In the genomic region with DNA sequence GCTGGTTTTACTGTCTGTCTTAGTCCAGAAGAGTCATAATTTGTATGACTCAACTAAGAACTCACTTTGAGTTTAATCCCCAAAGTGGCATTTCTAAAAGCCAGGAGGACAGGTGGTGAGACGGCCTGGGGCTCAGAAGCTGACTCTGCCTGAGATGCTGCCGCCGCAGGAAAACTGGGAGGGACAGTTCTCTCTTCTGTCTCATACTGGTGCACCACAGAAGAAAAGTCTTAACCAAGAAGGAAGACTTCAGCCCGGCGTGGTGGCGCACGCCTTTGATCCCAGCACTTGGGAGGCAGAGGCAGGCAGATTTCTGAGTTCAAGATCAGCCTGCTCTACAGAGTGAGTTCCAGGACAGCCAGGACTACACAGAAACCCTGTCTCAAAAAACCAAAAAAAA, we compare ENCODE assay signal across 8 mouse cellular contexts. TPM values are rescaled to one million over a fixed set of nuclear protein-coding genes. Genes with fewer than 3 reads are reported as not detected.
A peak's percentile ranks its signal among the peaks of the same experiment; 100 is the strongest.
DNase-seq lines count a peak whose midpoint lies in the region; ATAC-seq and TF ChIP-seq lines count a peak whose summit lies in the region.

No protein-coding gene starts in this region.

- 91% methylated on average over 7 of the region's 7 CpGs for WGBS in kidney, adult 2 months
- WGBS in forebrain, embryonic 15.5 days = 85% methylated on average over 7 of the region's 7 CpGs
- 87% methylated on average over 7 of the region's 7 CpGs for WGBS in liver, embryonic 15.5 days (ENCODE audit: insufficient replicate concordance)

- no peak for DNase-seq in kidney, adult 2 months
- DNase-seq in kidney, adult 8-10 months = no peak
- no peak for DNase-seq in Patski (ENCODE audit: low read depth, low spot score)
- DNase-seq in right cerebral cortex, postnatal 10 days (ENCODE audit: low spot score in 2 of 2) = no peak
- DNase-seq in gastrocnemius, adult 18-20 months (ENCODE audit: low spot score) = no peak
- DNase-seq in right cerebral cortex, postnatal 25 days = no peak

- peaks cover 3% of the 10 kb centered on the region; the same call in 1 of the 2 replicates for H3K36me3 ChIP-seq in kidney, adult 2 months (ENCODE audit: control insufficient read depth, insufficient read depth, low read length)
- H3K36me3 ChIP-seq in forebrain, embryonic 15.5 days = peaks cover 42% of the 10 kb centered on the region
- peaks cover 45% of the 10 kb centered on the region for H3K36me3 ChIP-seq in liver, embryonic 15.5 days (replicated peaks)

- POLR2A ChIA-PET in Patski (lab: Charles Lee) = interaction anchor here (0.7 kb wide), 1 partner anchor 26 kb away, joined by 3 read pairs; no protein-coding TSS in a partner anchor

- in situ Hi-C loops in Patski (cut with MboI; ENCODE audit: low pct_unique_long_range_greater_than_20kb) = no loop called here

- H3K4me2 ChIP-seq in forebrain, embryonic 15.5 days (replicated peaks) = peak overlapping the region; percentile 51; the same call in 1 of the 2 replicates
- peak overlapping the region; percentile 83 for H3K4me2 ChIP-seq in liver, embryonic 15.5 days

- ATAC-seq in Patski = peak; percentile 1
- 0 out of 2 replicates have a peak, but pooled peaks have one; percentile 2 for ATAC-seq in forebrain, embryonic 15.5 days (replicated peaks)
- no peak for ATAC-seq in liver, embryonic 15.5 days (ENCODE audit: insufficient read depth)

- TF ChIP-seq CTCF in kidney, adult 2 months (conservative IDR thresholded peaks at IDR 0.05; ENCODE audit: insufficient read depth, insufficient read length, low read depth, low read length) = no peak
- TF ChIP-seq CTCF in Patski (IDR thresholded peaks at IDR 0.05) = no peak

- no peak for TF ChIP-seq POLR2A in kidney, adult 2 months (IDR thresholded peaks at IDR 0.05; ENCODE audit: low read depth, low read length)

- H3K9me3 ChIP-seq in forebrain, embryonic 15.5 days = no peaks in the 10 kb centered on the region
- no peaks in the 10 kb centered on the region for H3K9me3 ChIP-seq in liver, embryonic 15.5 days (replicated peaks)

- H3K4me1 ChIP-seq in kidney, adult 2 months (ENCODE audit: control insufficient read depth, insufficient read depth, low read length) = peaks cover 13% of the 10 kb centered on the region; the same call in 1 of the 2 replicates
- peaks cover 11% of the 10 kb centered on the region for H3K4me1 ChIP-seq in forebrain, embryonic 15.5 days
- H3K4me1 ChIP-seq in liver, embryonic 15.5 days (replicated peaks) = peaks cover 25% of the 10 kb centered on the region

- CTCF ChIA-PET in Patski (lab: Charles Lee) = no interaction called here

- no peak overlapping the region for H3K4me3 ChIP-seq in kidney, adult 2 months (ENCODE audit: insufficient read depth, low read depth, low read length)
- H3K4me3 ChIP-seq in forebrain, embryonic 15.5 days = no peak overlapping the region
- H3K4me3 ChIP-seq in liver, embryonic 15.5 days (replicated peaks) = peak overlapping the region; percentile 72

- peak overlapping the region; percentile 37 for H3K27ac ChIP-seq in kidney, adult 2 months (ENCODE audit: insufficient read depth, low read depth, low read length)
- peak overlapping the region; percentile 95 for H3K27ac ChIP-seq in forebrain, embryonic 15.5 days (replicated peaks)
- H3K27ac ChIP-seq in liver, embryonic 15.5 days (replicated peaks) = peak overlapping the region; percentile 92; the same call in 1 of the 2 replicates

- H3K9ac ChIP-seq in forebrain, embryonic 15.5 days (replicated peaks) = no peak overlapping the region
- peak overlapping the region; percentile 79; the same call in 1 of the 2 replicates for H3K9ac ChIP-seq in liver, embryonic 15.5 days

- H3K27me3 ChIP-seq in kidney, adult 2 months (replicated peaks; ENCODE audit: control insufficient read depth, insufficient read depth, low read length) = no peaks in the 10 kb centered on the region
- no peaks in the 10 kb centered on the region for H3K27me3 ChIP-seq in Patski
- no peaks in the 10 kb centered on the region for H3K27me3 ChIP-seq in forebrain, embryonic 15.5 days
- H3K27me3 ChIP-seq in liver, embryonic 15.5 days = no peaks in the 10 kb centered on the region

RNA-seq across cellular contexts. Expression of gene Eci1, which starts 0.5 kb away (rescaled TPM):
- polyA plus RNA-seq in kidney, adult 2 months (2012; rRNA removed) = 196 and 222 TPM in 2 replicates
- polyA plus RNA-seq in Patski (2021) = 106 TPM
- polyA plus RNA-seq in forebrain, embryonic 15.5 days (2015; fragmentation: Nextera tagmentation; extraction: Ambion mirVana) = 40.7 and 42.8 TPM in 2 replicates
- 81.2 and 92.2 TPM in 2 replicates for polyA plus RNA-seq in liver, embryonic 15.5 days (2015; fragmentation: Nextera tagmentation; extraction: Ambion mirVana)
- total RNA-seq in gastrocnemius, adult 18-20 months (2021) = 100 to 1,000 TPM; 158 to 163 TPM

RNA-seq across cellular contexts. Expression of gene Rnps1, which starts 11.5 kb away (rescaled TPM):
- polyA plus RNA-seq in kidney, adult 2 months (2012; rRNA removed) = 73.0 and 76.9 TPM in 2 replicates
- polyA plus RNA-seq in Patski (2021) = 98.5 TPM
- 360 and 364 TPM in 2 replicates for polyA plus RNA-seq in forebrain, embryonic 15.5 days (2015; fragmentation: Nextera tagmentation; extraction: Ambion mirVana)
- 109 and 113 TPM in 2 replicates for polyA plus RNA-seq in liver, embryonic 15.5 days (2015; fragmentation: Nextera tagmentation; extraction: Ambion mirVana)
- 10 to 100 TPM; 52.1 to 57.5 TPM for total RNA-seq in gastrocnemius, adult 18-20 months (2021)

RNA-seq across cellular contexts. Expression of gene Dnase1l2, which starts 17.0 kb away (rescaled TPM):
- polyA plus RNA-seq in kidney, adult 2 months (2012; rRNA removed) = 7.6 and 8.8 TPM in 2 replicates
- 3.5 TPM for polyA plus RNA-seq in Patski (2021)
- polyA plus RNA-seq in forebrain, embryonic 15.5 days (2015; fragmentation: Nextera tagmentation; extraction: Ambion mirVana) = 5.7 and 6.6 TPM in 2 replicates
- 0.39 and 0.41 TPM in 2 replicates for polyA plus RNA-seq in liver, embryonic 15.5 days (2015; fragmentation: Nextera tagmentation; extraction: Ambion mirVana)
- total RNA-seq in gastrocnemius, adult 18-20 months (2021) = 1 to 10 TPM; 1.0 to 1.3 TPM

RNA-seq across cellular contexts. Expression of gene E4f1, which starts 44.2 kb away (rescaled TPM):
- 63.7 and 72.8 TPM in 2 replicates for polyA plus RNA-seq in kidney, adult 2 months (2012; rRNA removed)
- 36.9 TPM for polyA plus RNA-seq in Patski (2021)
- 44.0 and 44.9 TPM in 2 replicates for polyA plus RNA-seq in forebrain, embryonic 15.5 days (2015; fragmentation: Nextera tagmentation; extraction: Ambion mirVana)
- polyA plus RNA-seq in liver, embryonic 15.5 days (2015; fragmentation: Nextera tagmentation; extraction: Ambion mirVana) = 11.5 and 14.2 TPM in 2 replicates
- total RNA-seq in gastrocnemius, adult 18-20 months (2021) = 10 to 100 TPM; 10.8 TPM

RNA-seq across cellular contexts. Expression of gene Pgp, which starts 44.3 kb away (rescaled TPM):
- polyA plus RNA-seq in kidney, adult 2 months (2012; rRNA removed) = 38.7 and 46.5 TPM in 2 replicates
- polyA plus RNA-seq in Patski (2021) = 41.3 TPM
- polyA plus RNA-seq in forebrain, embryonic 15.5 days (2015; fragmentation: Nextera tagmentation; extraction: Ambion mirVana) = 51.0 and 54.0 TPM in 2 replicates
- polyA plus RNA-seq in liver, embryonic 15.5 days (2015; fragmentation: Nextera tagmentation; extraction: Ambion mirVana) = 60.5 and 61.2 TPM in 2 replicates
- total RNA-seq in gastrocnemius, adult 18-20 months (2021) = 10 to 100 TPM; 47.6 to 52.1 TPM

Comparison
In these comparisons a context has a peak if more than half of its experiments do, and no peak if none do; other contexts are left out.
1. H3K27ac ChIP-seq: peak in every context shown above with its lines; median percentile 95 in forebrain, embryonic 15.5 days; 92 in liver, embryonic 15.5 days; 37 in kidney, adult 2 months.